Mouse (Mus musculus) embryonic facial prominence, embryonic 14.5 days (tissue): ENCODE results near the gene Zmiz1. TPM values are rescaled to one million over a fixed set of nuclear protein-coding genes. Genes with fewer than 3 reads are reported as not detected.

Experiments used
- ATAC-seq: fragments of 200-750 bp; cut with Nextera tagmentation; 2 replicates; pipeline ENCODE4 v1.8.0; 2017; ENCODE audit warnings: low read depth, moderate number of reproducible peaks, moderate TSS enrichment
- DNase-seq: peaks from one replicate; pipeline ENCODE4 v3.0.0-alpha.2; 2015; ENCODE audit warnings: low spot score
- H3K27ac ChIP-seq: fragments of 300-500 bp; sonication (generic); replicated peaks from 2 replicates; pipeline ENCODE4 v1.5.1; 2014; ENCODE audit warnings: low read depth, mild to moderate bottlenecking, low read length, moderate library complexity
- H3K27me3 ChIP-seq: fragments of 300-500 bp; sonication (generic); replicated peaks from 2 replicates; pipeline ENCODE4 v1.6.1; 2014; ENCODE audit warnings: low read length; ENCODE audit not compliant: control insufficient read depth, insufficient read depth
- H3K36me3 ChIP-seq: fragments of 300-500 bp; sonication (generic); 2 replicates; pipeline ENCODE4 v1.6.1; 2014; ENCODE audit warnings: low read length, mixed read lengths; ENCODE audit not compliant: control insufficient read depth, insufficient read depth
- H3K4me1 ChIP-seq: fragments of 300-500 bp; sonication (generic); 2 replicates; pipeline ENCODE4 v1.6.1; 2014; ENCODE audit warnings: antibody characterized with exemption, low read length; ENCODE audit not compliant: control insufficient read depth, insufficient read depth
- H3K4me2 ChIP-seq: fragments of 300-500 bp; sonication (generic); 2 replicates; pipeline ENCODE4 v1.6.1; 2014; ENCODE audit warnings: low read depth, mild to moderate bottlenecking, low read length, moderate library complexity, mixed read lengths
- H3K4me3 ChIP-seq: fragments of 300-500 bp; sonication (generic); 2 replicates; pipeline ENCODE4 v1.5.1; 2014; ENCODE audit warnings: low read depth, mild to moderate bottlenecking, low read length
- H3K9ac ChIP-seq: fragments of 300-500 bp; sonication (generic); 2 replicates; pipeline ENCODE4 v1.6.1; 2014; ENCODE audit warnings: low read depth, mild to moderate bottlenecking, low read length, moderate library complexity, mixed read lengths
- H3K9me3 ChIP-seq: fragments of 300-500 bp; sonication (generic); 2 replicates; pipeline ENCODE4 v1.6.1; 2016; ENCODE audit warnings: low read length; ENCODE audit not compliant: control insufficient read depth
- WGBS: fragments of 180-500 bp; shearing (Covaris S2); extraction: QIAGEN DNeasy Blood & Tissue Kit; methylation state at CpG from one replicate; pipeline ENCODE4 v1.1.7; 2014; 5-methylcytosine and 5-hydroxymethylcytosine counted together
- polyA plus RNA-seq: library from polyadenylated mRNA; unstranded; fragments of >200 nt; fragmentation: Nextera tagmentation; extraction: Ambion mirVana; gene quantifications from 2 replicates; pipeline ENCODE4 v1.2.1, GENCODE M21; 2014

The Zmiz1 gene
- polyA plus RNA-seq, 1 experiment from 2014 or later = 31.3 TPM

DNA sequence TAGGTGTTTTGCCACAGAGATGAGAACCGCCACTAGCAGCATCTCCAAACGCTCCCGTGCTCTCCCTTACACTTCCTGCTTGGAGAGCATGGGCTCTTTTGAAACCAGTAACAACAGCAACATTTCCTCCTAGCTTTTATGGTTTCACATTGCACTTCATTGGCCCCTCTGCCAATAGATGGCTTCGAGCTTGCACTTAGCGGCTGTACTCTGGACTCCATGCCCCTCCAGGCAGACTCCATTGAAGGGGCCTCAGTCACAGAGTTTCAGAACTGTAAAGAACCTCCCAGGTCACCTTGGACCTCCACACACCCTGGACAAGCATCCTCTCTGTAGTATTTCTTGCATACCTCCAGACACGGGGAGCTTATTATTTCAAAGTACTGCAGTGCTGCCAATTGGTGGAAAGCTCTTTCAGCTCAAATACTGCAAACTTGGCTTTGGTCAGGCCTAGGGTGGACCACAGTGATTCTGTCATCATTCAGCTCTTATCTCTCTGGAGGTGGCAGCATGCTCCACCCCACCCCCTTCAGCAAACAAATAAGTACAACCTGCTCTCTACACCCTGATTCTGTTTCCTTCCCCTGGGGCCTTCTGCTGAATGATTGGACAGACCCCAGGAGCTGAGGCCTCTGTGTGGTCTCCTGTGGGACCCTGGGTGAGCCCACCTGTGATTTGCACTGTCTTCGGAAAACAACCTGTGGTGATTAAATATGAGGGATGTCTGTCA is 227.4 kb downstream of the Zmiz1 start:
- no peak for DNase-seq
- Histone ChIP-seq H3K4me1 (no peaks in the 10 kb centered on the region), H3K4me2 (no peak overlapping the region), H3K9me3 (no peaks in the 10 kb centered on the region), H3K4me3 (no peak overlapping the region), H3K36me3 (no peaks in the 10 kb centered on the region), H3K27ac (no peak overlapping the region), H3K9ac (no peak overlapping the region), H3K27me3 (no peaks in the 10 kb centered on the region)
- WGBS = 63% methylated on average over 7 of the region's 7 CpGs
- ATAC-seq = peak; percentile 55; the same call in 1 of the 2 replicates

DNA sequence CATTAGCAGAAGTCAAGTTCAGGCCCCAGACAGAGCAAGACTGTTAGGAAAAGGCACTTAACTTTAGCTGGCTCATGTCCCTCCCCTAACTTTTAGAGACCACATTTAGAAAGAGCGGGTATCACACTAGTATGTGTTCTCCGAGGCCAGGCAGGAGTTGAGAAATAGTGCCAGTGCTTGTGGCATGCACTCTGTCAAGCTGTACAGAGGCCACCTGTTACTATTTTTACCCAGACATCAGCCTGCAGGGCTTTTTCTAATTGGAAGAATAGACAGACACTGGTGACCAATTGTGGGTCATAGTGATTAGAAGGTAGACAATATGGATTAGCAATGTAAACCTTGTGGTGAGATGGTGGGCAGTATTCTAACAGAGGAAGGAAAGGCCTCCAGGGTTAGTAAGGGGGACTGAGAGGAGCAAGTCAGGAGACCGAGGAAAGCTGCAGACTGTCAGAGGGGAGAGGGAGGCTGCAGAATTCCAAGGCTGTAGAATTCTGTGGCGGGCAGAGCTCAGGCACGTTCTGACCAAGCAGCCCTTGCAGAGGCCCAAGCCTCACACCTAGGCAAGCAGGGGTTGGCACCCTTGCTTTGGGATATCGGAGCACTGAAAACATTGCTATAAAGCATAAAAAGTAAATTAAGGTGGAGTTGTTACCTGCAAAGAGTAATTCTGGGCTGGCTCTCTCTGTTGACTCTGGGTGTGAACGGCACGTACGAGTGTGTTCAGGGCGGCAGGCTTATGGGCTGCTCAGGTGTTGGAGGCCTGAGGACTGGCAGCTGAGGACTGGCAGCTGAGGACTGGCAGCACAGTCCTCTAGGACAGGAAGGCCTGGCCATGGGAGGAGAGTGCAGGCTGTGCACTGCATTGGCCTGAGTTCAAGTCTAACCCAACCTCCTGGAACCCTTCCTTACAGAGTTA is 228.3 kb downstream of the Zmiz1 start:
- DNase-seq (no peak), ATAC-seq (no peak)
- H3K36me3 ChIP-seq = no peaks in the 10 kb centered on the region
- no peak overlapping the region for H3K9ac ChIP-seq
- H3K9me3 ChIP-seq = no peaks in the 10 kb centered on the region
- H3K4me2 ChIP-seq = no peak overlapping the region
- no peaks in the 10 kb centered on the region for H3K4me1 ChIP-seq
- 68% methylated on average over 10 of the region's 10 CpGs for WGBS
- H3K27me3 ChIP-seq = no peaks in the 10 kb centered on the region
- H3K4me3 ChIP-seq = no peak overlapping the region
- no peak overlapping the region for H3K27ac ChIP-seq

DNA sequence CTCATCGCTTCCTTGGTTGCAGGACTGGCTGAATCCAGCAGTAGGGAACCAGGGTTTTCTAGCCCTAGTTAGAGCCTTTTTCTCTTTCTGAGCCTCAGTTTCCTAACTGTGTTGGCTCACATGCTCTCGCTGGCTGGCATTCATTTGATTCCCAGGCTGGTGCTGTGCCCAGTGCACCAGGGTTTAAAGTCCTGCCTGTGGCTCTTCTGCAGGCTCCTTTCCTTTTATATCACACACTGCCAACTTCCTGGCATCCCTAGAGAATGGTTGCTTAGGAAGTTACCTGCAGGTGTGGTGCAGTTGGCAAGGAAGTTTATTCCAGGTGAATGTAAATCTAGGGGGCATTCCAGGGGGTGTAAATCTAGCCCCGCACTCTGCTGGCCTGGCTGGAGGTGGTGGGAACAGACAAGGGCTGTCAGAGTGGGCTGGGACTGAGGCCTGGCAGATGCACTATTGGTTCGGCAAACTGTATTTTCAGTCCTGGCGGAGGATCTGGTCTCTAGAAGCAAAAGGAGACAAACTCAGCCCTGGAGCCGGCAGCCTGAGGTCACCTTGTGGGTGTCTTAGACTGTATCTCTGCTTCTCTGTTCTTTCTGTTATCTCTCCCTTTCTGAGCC is 234.4 kb downstream of the Zmiz1 start:
- H3K9me3 ChIP-seq = no peaks in the 10 kb centered on the region
- DNase-seq (no peak), ATAC-seq (peak; percentile 10; the same call in 1 of the 2 replicates)
- WGBS = 63% methylated on average over 6 of the region's 6 CpGs
- peak overlapping the region; percentile 87 for H3K4me3 ChIP-seq
- no peaks in the 10 kb centered on the region for H3K27me3 ChIP-seq
- no peak overlapping the region; the same call in 1 of the 2 replicates for H3K27ac ChIP-seq
- H3K36me3 ChIP-seq = peaks cover 22% of the 10 kb centered on the region
- H3K4me2 ChIP-seq = peak overlapping the region; percentile 95
- H3K9ac ChIP-seq = peak overlapping the region; percentile 19
- peaks cover 18% of the 10 kb centered on the region for H3K4me1 ChIP-seq

DNA sequence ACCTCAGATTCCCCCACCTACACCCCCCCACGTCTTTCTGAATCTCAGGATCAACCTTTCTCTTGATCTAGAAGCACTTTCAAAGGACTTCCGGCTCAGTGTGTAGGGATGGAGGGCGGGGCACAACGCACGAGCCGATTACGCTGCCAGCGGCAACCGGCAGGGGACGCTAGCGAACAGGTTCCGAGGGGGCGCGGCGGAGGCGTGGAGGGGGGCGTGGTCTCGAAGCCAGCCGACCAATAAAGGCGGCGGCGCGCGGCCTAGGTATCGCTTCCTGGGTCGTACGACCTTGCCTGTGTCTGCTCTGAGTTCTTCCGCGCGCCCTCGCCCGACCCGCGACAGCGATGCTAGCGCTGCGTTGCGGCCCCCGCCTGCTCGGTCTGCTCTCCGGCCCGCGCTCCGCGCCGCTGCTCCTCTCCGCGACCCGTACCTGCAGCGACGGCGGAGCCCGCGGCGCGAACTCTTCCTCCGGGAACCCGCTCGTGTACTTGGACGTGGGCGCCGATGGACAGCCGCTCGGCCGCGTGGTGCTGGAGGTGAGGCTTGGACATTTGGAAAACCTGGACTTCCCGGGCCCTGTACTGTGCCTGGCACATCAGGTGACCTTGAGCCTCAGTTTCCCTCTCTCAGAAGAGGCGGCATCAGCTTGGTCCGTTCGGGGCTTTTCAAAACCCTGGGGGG is 235.0 kb downstream of the Zmiz1 start, which contains the start of gene Ppif:
Gene Ppif (plus strand): TSS at position 267 of the 681 bp plus-strand sequence.
- no peaks in the 10 kb centered on the region for H3K27me3 ChIP-seq
- H3K4me2 ChIP-seq = peak within 1 kb of the TSS; percentile 95
- under 1% methylated on average over 45 of the region's 70 CpGs for WGBS
- no peak within 1 kb of the TSS; the same call in 1 of the 2 replicates for H3K27ac ChIP-seq
- peaks cover 18% of the 10 kb centered on the region for H3K4me1 ChIP-seq
- peaks cover 29% of the 10 kb centered on the region for H3K36me3 ChIP-seq
- ATAC-seq (peak; percentile 92), DNase-seq (peak; percentile 96)
- H3K9ac ChIP-seq = peak within 1 kb of the TSS; percentile 74
- H3K9me3 ChIP-seq = no peaks in the 10 kb centered on the region
- peak within 1 kb of the TSS; percentile 87 for H3K4me3 ChIP-seq

DNA sequence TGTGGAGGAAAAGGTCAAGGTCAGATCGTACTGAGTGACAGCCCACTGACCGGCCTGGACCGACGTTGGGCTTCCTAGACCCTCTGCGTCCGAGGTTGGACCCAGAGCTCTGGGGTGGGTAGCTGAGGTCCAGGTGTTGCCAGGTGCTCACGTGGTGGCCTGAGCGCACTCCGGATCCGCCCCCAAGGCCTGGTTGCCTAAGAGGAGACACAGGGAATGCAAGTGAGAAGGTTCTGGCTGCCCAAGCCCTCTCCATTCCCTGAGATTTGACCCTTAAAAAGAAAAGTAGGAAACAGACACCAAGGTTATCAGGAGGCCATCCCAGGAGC is 235.5 kb downstream of the Zmiz1 start:
- Histone ChIP-seq H3K4me1 (peaks cover 18% of the 10 kb centered on the region), H3K27me3 (no peaks in the 10 kb centered on the region), H3K36me3 (peaks cover 34% of the 10 kb centered on the region), H3K4me3 (peak overlapping the region; percentile 87), H3K4me2 (peak overlapping the region; percentile 95), H3K9ac (peak overlapping the region; percentile 74), H3K27ac (no peak overlapping the region), H3K9me3 (no peaks in the 10 kb centered on the region)
- ATAC-seq (peak; percentile 15; the same call in 1 of the 2 replicates), DNase-seq (no peak)
- 1% methylated on average over 10 of the region's 10 CpGs for WGBS

DNA sequence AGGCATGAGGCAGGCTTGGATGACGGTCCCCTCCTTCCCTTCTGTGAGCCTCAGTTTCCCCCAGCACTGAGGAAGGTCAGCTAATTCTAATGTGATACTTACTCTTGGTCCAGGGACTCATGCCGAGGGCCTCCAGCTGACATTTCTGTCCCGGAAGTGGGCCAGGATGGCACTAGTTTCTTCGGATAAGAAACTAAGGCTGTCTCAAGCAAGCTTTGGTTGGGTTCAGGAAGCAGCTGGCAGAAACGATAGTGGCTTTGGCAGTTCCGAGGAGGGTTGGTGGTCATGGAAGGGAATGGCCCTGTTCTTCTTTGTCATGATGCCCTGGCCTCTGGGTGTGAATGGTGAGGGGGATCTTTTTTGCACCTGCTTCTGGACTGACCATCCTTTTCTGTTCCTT is 236.1 kb downstream of the Zmiz1 start:
- ATAC-seq (no peak), DNase-seq (no peak)
- H3K9ac ChIP-seq = peak overlapping the region; percentile 74
- 52% methylated on average over 6 of the region's 6 CpGs for WGBS
- no peaks in the 10 kb centered on the region for H3K9me3 ChIP-seq
- H3K4me1 ChIP-seq = peaks cover 18% of the 10 kb centered on the region
- H3K4me2 ChIP-seq = peak overlapping the region; percentile 95
- H3K27ac ChIP-seq = no peak overlapping the region
- H3K4me3 ChIP-seq = peak overlapping the region; percentile 87
- peaks cover 39% of the 10 kb centered on the region for H3K36me3 ChIP-seq
- H3K27me3 ChIP-seq = no peaks in the 10 kb centered on the region

DNA sequence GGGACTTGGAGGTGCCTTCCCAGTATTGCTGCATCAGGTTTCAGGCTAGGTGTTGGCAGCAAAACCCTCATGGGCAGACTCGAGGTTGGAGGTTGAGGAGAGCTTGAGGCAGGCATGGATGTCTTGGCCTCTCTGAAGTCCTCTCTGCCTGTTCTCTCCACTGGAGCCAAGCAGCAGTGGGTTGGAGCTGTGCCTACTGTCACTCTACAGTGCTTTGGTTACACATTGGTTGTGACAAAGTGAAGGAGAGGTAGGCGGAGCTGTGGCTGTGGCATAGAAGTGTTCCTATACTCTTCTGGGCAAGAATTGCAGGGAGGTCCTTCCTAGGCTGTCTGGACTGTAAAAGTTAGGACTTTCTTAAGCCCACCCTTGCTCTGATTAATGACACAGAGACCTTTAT is 237.4 kb downstream of the Zmiz1 start:
- WGBS = 68% methylated on average over 2 of the region's 2 CpGs
- H3K36me3 ChIP-seq = peaks cover 44% of the 10 kb centered on the region

DNA sequence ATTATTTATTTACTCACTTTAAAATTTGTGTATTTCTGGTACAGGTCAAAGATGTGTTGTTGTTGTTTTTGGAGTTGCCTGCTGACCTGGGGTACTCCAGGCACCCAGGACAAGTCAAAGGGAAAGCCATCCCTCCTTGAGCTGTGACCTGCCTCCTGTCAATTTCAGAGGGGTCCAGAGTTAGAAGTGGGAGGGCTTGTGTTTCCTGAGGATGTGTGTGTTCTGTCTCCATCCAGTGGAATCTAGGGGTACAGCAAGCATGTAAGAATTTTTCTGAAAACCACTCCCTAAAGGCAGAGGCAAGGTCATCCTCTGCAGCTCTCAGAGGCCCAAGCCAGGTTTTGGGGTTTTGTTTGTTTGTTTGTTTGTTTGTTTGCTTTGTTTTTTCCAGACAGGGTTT is 243.0 kb downstream of the Zmiz1 start:
- DNase-seq = peak; percentile 69
- ATAC-seq = peak; percentile 47; the same call in 1 of the 2 replicates

More for the DNA sequence above, 237.4 kb downstream of the Zmiz1 start:
- no peak for DNase-seq
- Histone ChIP-seq H3K27ac (no peak overlapping the region), H3K9ac (no peak overlapping the region), H3K4me1 (peaks cover 18% of the 10 kb centered on the region), H3K4me3 (no peak overlapping the region), H3K4me2 (no peak overlapping the region), H3K27me3 (no peaks in the 10 kb centered on the region), H3K9me3 (no peaks in the 10 kb centered on the region)
- no peak for ATAC-seq

More for the DNA sequence above, 243.0 kb downstream of the Zmiz1 start:
- no peaks in the 10 kb centered on the region for H3K27me3 ChIP-seq
- H3K4me1 ChIP-seq = no peaks in the 10 kb centered on the region
- H3K9ac ChIP-seq = no peak overlapping the region
- H3K4me3 ChIP-seq = no peak overlapping the region
- no peaks in the 10 kb centered on the region for H3K9me3 ChIP-seq
- no peak overlapping the region for H3K4me2 ChIP-seq
- no peak overlapping the region for H3K27ac ChIP-seq
- peaks cover 34% of the 10 kb centered on the region for H3K36me3 ChIP-seq
